Mouse (Mus musculus) forebrain, embryonic 12.5 days (tissue): ENCODE measurements around the gene Cxadr. TPM values are rescaled to one million over a fixed set of nuclear protein-coding genes. Genes with fewer than 3 reads are reported as not detected.
"Not testable (repeated sequence)": the region's sequence is repeated elsewhere in the genome, so short reads cannot be mapped to it uniquely, and the experiment has no call there.

Experiments used
- ATAC-seq: fragments of 200-750 bp; cut with Nextera tagmentation; 2 replicates; pipeline ENCODE4 v1.8.0; 2017; ENCODE audit warnings: moderate TSS enrichment; ENCODE audit not compliant: low FRiP score
- H3K27ac ChIP-seq: fragments of 300-500 bp; sonication (generic); 2 replicates; pipeline ENCODE4 v1.5.1; 2016; ENCODE audit warnings: mild to moderate bottlenecking
- H3K27me3 ChIP-seq: fragments of 300-500 bp; sonication (generic); 2 replicates; pipeline ENCODE4 v1.6.1; 2016; ENCODE audit warnings: mild to moderate bottlenecking
- H3K36me3 ChIP-seq: fragments of 300-500 bp; sonication (generic); replicated peaks from 2 replicates; pipeline ENCODE4 v1.6.1; 2016; ENCODE audit warnings: mild to moderate bottlenecking
- H3K4me1 ChIP-seq: fragments of 300-500 bp; sonication (generic); 2 replicates; pipeline ENCODE4 v1.6.1; 2016
- H3K4me2 ChIP-seq: fragments of 300-500 bp; sonication (generic); 2 replicates; pipeline ENCODE4 v1.6.1; 2016; ENCODE audit warnings: mild to moderate bottlenecking, moderate library complexity
- H3K4me3 ChIP-seq: fragments of 300-500 bp; sonication (generic); replicated peaks from 2 replicates; pipeline ENCODE4 v1.5.1; 2016; ENCODE audit warnings: mild to moderate bottlenecking
- H3K9ac ChIP-seq: fragments of 300-500 bp; sonication (generic); 2 replicates; pipeline ENCODE4 v1.6.1; 2016; ENCODE audit warnings: mild to moderate bottlenecking
- H3K9me3 ChIP-seq: fragments of 300-500 bp; sonication (generic); 2 replicates; pipeline ENCODE4 v1.6.1; 2016
- WGBS: fragments of 180-500 bp; shearing (Covaris S2); methylation state at CpG from one replicate; pipeline ENCODE4 v1.1.7; 2016; 5-methylcytosine and 5-hydroxymethylcytosine counted together
- polyA plus RNA-seq: library from polyadenylated mRNA; unstranded; fragments of >200 nt; fragmentation: Nextera tagmentation; extraction: Ambion mirVana; gene quantifications from 2 replicates; pipeline ENCODE4 v1.2.1, GENCODE M21; 2016

Gene Cxadr
- polyA plus RNA-seq, 1 experiment from 2014 or later, result 108 TPM

DNA sequence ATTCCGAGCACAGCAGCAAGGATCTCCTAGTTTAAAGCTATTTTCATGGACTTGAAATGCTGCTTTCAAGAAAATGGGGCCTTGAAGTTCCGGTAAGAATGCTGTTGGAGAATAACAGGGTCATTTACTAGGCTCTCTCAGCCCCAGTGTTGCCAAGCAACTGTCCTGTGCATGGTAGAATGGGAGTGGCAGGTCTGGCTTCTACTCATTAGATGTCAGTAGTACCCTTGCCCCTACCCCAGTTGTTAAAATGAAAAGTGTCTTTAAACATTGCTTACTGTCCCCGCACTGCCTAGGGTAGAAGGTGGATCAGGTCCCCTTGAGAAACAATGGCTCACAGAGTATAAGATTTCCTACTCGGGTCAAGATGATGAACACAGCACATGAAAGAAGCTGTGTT lies 40.1 kb downstream of the Cxadr start:
- Histone ChIP-seq H3K36me3 (peaks cover 24% of the 10 kb centered on the region; the same call in 1 of the 2 replicates), H3K4me3 (no peak overlapping the region), H3K4me1 (peaks cover 5% of the 10 kb centered on the region), H3K4me2 (no peak overlapping the region), H3K27me3 (no peaks in the 10 kb centered on the region), H3K27ac (no peak overlapping the region), H3K9ac (no peak overlapping the region), H3K9me3 (no peaks in the 10 kb centered on the region)
- WGBS, result 65% methylated on average over 4 of the region's 4 CpGs
- ATAC-seq, result peak; percentile 49; the same call in 1 of the 2 replicates

DNA sequence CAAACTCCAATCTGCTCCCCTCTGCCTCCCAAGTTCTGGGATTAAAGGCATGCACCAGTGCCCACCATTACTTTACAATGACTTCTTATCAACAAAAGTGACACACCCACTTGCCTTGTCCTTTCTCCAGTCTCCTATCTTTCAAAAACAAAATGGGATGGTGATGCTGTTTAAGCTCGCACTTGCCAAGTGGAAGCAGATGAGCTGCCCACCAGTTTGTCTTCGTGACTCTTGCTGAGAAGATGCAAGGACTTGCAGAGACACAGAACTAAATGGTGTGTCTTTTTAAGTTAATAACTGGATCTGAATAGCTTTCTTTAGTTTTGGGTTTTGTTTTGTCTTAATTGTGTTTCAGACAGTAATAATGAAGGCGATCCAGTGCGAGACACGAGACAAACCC lies 41.5 kb downstream of the Cxadr start:
- no peak overlapping the region for H3K9ac ChIP-seq
- H3K27me3 ChIP-seq, result no peaks in the 10 kb centered on the region
- no peak overlapping the region for H3K27ac ChIP-seq
- H3K4me1 ChIP-seq, result peaks cover 5% of the 10 kb centered on the region
- H3K4me3 ChIP-seq, result no peak overlapping the region
- no peak for ATAC-seq
- 88% methylated on average over 5 of the region's 5 CpGs for WGBS
- no peak overlapping the region for H3K4me2 ChIP-seq
- H3K36me3 ChIP-seq, result peaks cover 20% of the 10 kb centered on the region; the same call in 1 of the 2 replicates
- no peaks in the 10 kb centered on the region for H3K9me3 ChIP-seq

DNA sequence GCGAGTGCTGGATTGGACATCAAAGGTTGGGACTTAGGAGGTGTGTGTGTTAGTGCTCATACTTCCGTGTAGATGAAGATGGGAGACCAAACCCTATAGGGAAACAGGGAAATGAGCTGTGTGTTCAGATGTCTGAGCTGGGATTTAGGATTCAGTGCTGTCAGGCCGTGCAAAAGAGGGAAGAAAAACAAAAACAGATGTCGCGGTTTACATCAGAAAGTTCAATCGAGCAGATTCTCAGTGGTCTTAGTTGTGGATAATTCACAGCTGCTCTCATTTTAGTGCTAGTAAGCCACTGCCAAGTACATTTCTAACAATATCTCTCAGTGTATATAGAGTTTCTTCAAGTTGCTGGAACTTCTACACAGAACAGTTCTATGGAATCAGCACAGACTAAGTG lies 42.5 kb downstream of the Cxadr start:
- Histone ChIP-seq H3K4me1 (peaks cover 5% of the 10 kb centered on the region), H3K27ac (no peak overlapping the region), H3K36me3 (peaks cover 24% of the 10 kb centered on the region), H3K27me3 (no peaks in the 10 kb centered on the region), H3K9me3 (no peaks in the 10 kb centered on the region), H3K9ac (no peak overlapping the region), H3K4me3 (no peak overlapping the region), H3K4me2 (no peak overlapping the region)
- ATAC-seq, result no peak
- 82% methylated on average over 6 of the region's 6 CpGs for WGBS

DNA sequence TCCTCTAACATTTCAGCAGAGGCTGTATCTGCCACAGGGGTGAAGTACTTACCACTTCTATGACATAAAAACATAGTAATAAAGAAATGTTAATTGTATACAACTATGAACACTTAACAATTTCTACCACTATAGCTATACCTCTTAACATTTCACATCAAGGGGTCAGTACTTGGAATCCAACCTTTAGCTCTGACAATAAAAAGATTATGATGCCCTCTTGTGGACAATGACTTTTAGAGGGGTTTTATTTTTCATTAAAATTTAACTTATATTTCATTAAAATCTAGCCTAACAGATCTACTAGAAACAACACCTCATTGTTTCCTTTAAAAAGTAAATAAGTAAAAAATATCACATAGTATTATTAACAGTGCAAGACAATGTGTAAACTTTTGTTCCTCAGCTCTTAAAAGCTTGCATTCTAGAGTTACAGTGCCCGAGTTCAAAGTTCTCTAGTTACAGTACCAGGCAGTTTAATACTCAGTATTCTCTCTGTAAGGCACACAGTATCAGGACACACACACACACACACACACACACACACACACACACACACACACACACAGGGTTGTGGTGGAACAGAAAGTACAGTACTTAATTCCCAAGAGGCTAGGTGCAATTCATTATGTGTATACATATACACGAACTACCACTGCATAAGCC lies 45.5 kb downstream of the Cxadr start:
- Histone ChIP-seq H3K9me3 (no peaks in the 10 kb centered on the region), H3K36me3 (peaks cover 22% of the 10 kb centered on the region), H3K27ac (no peak overlapping the region), H3K4me2 (no peak overlapping the region), H3K4me3 (no peak overlapping the region), H3K4me1 (no peaks in the 10 kb centered on the region), H3K27me3 (no peaks in the 10 kb centered on the region), H3K9ac (no peak overlapping the region)
- ATAC-seq, result no peak
- WGBS, result 84% methylated on average over 2 of the region's 2 CpGs

DNA sequence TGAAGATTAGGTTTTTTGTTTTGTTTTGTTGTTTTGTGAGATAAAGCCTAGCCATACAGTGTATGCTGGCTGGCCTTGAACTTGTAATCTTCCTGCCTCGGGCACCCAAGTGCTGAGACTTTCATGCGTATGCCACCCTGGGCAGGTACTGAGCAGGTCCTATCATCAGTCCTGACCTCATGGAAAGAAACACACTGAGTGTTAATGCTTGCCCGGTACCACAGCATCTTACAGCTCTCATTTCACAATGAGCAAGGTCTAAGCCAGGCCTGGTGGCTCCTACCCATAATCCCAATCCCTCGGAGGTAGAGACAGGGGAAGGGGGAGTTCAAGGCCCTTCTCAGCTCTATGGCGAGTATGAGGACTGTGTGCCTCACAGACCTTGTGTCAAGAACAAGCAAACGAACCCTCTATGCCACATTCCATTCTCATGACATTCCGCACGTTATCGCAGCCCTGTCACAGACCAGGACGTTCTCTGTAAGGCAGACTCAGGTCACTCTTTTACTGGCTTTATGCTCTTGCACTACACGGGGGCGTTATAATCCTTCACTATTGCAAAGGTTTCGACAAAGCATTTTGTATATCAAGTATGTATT lies 46.1 kb downstream of the Cxadr start:
- no peak overlapping the region for H3K9ac ChIP-seq
- H3K27ac ChIP-seq, result no peak overlapping the region
- H3K4me3 ChIP-seq, result no peak overlapping the region
- ATAC-seq, result no peak
- H3K4me2 ChIP-seq, result no peak overlapping the region
- 80% methylated on average over 13 of the region's 13 CpGs for WGBS
- H3K4me1 ChIP-seq, result no peaks in the 10 kb centered on the region
- no peaks in the 10 kb centered on the region for H3K27me3 ChIP-seq
- no peaks in the 10 kb centered on the region for H3K9me3 ChIP-seq
- H3K36me3 ChIP-seq, result peaks cover 18% of the 10 kb centered on the region

DNA sequence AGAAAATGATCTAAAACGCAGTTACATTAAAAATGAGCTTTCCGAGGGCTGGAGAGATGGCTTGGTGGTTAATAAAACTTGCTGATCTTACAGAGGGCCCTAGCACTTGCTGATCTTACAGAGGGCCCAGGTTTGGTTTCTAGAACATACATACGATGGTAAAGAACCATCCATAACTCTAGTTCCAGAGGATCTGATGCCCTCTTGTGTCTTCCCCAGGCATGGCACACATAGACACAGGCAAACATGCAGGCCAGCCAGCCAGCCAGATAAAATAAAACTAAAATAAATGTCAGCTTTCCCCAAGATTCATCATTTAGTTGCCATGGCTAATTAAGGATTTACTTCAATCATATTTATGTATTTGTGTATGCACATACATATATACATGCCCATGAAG lies 56.5 kb downstream of the Cxadr start:
- Histone ChIP-seq H3K4me1 (no peaks in the 10 kb centered on the region), H3K4me2 (no peak overlapping the region), H3K4me3 (no peak overlapping the region), H3K9me3 (no peaks in the 10 kb centered on the region), H3K36me3 (peaks cover 26% of the 10 kb centered on the region; the same call in 1 of the 2 replicates), H3K27me3 (no peaks in the 10 kb centered on the region), H3K27ac (no peak overlapping the region), H3K9ac (no peak overlapping the region)
- no peak for ATAC-seq
- WGBS, result 93% methylated on average over 3 of the region's 3 CpGs

DNA sequence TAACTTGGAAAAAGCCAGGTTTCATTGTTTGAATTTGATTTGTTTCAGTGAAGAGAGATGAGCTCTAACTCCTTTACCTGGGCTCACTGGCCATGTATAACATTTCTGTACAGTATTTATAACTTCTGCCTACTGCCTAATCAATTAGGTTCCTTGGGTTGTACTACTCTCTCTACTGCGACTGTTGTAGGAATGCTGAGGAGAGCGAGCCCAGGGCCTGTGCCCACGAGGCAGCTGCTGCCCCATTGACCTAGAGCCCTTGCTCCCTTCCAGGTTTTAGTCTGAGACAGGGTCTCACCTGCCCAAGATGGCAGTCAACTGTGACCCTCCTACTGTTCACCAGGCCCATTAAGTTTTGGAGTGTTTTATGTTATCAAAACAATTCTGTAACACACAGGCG lies 60.2 kb downstream of the Cxadr start:
- H3K4me3 ChIP-seq, result no peak overlapping the region
- H3K27ac ChIP-seq, result no peak overlapping the region
- H3K27me3 ChIP-seq, result no peaks in the 10 kb centered on the region
- peaks cover 33% of the 10 kb centered on the region for H3K36me3 ChIP-seq
- H3K9me3 ChIP-seq, result no peaks in the 10 kb centered on the region
- H3K9ac ChIP-seq, result no peak overlapping the region
- H3K4me2 ChIP-seq, result no peak overlapping the region
- H3K4me1 ChIP-seq, result no peaks in the 10 kb centered on the region
- 92% methylated on average over 4 of the region's 4 CpGs for WGBS
- no peak for ATAC-seq

DNA sequence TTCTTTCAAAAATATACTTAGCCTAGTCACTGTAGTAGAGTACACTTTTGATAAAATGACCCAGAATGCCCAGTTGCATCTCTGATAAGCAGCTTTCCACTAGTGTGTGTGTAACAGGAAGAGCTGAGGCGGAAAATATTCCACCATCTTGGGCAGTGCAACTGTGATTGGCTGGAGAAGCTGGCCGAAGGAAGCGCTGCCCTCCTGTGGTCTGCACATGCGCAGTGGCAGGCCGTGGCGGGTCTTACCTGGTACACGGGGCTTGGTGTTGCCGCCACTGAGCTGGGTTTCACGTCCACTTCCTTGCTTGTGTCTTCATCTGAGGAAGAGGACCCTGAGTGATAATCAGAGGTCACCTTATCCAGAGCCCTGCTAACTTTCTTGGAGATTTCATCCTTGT lies 63.3 kb downstream of the Cxadr start:
- not testable (repeated sequence) for H3K27me3 ChIP-seq, H3K4me2 ChIP-seq, ATAC-seq, H3K27ac ChIP-seq, H3K4me1 ChIP-seq, H3K4me3 ChIP-seq, H3K9me3 ChIP-seq, H3K9ac ChIP-seq
- H3K36me3 ChIP-seq, result peaks cover 38% of the 10 kb centered on the region
- 88% methylated on average over 9 of the region's 9 CpGs for WGBS

DNA sequence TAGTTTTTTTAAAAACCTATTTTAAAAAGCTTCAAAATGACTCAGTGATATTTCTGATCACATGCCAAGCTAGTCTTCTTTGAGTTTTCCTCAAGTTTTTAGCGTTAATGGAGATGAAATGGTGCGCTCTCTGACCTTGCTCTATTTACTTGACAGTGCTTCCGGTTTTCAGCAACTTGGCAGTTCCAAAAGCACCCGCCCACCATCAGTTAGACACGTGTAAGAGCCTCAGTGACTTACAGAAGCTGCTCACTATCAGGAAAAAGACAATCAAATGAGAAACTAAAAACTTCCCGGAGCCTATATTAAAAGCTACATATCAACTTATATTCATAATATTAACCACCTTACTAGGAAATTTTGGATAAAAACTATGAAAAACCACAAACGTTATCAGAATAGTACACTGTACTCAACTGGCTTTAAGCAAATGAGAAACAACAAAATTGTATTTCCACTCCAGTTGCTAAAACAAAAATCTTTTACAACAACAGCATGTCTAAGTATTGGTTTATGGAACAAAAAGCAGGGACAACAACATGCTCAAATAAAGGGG lies 70.3 kb downstream of the Cxadr start:
- H3K36me3 ChIP-seq, result peaks cover 25% of the 10 kb centered on the region
- no peak for ATAC-seq
- peaks cover 12% of the 10 kb centered on the region for H3K4me1 ChIP-seq
- no peak overlapping the region for H3K27ac ChIP-seq
- H3K9me3 ChIP-seq, result no peaks in the 10 kb centered on the region
- no peaks in the 10 kb centered on the region for H3K27me3 ChIP-seq
- WGBS, result 84% methylated on average over 7 of the region's 7 CpGs
- no peak overlapping the region for H3K4me3 ChIP-seq
- no peak overlapping the region for H3K4me2 ChIP-seq
- no peak overlapping the region for H3K9ac ChIP-seq

DNA sequence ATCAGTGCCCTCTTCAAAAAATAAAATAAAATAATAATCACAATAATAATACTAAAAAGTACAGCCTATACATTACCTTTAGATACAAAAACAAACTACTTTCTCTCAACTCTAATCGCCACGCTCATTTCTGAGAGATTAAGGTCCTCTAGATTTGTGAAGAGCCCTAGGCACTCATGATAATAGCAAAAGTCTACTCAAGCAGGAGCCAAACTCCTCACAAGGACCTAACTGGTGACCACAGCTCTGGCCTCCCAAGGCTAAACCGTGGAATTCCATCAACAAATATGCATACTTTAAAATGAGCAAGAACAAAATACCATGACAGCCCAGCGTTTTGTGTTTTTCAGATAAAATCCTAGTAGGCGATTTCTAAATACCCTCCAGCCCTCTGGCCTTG lies 71.5 kb downstream of the Cxadr start:
- Histone ChIP-seq H3K4me2 (no peak overlapping the region), H3K4me3 (no peak overlapping the region), H3K36me3 (peaks cover 18% of the 10 kb centered on the region), H3K9ac (no peak overlapping the region), H3K9me3 (no peaks in the 10 kb centered on the region), H3K27ac (no peak overlapping the region), H3K4me1 (peaks cover 17% of the 10 kb centered on the region), H3K27me3 (0 out of 2 replicates have a peak, but pooled peaks cover 3% of the 10 kb centered on the region)
- ATAC-seq, result no peak
- WGBS, result 82% methylated on average over 5 of the region's 5 CpGs

DNA sequence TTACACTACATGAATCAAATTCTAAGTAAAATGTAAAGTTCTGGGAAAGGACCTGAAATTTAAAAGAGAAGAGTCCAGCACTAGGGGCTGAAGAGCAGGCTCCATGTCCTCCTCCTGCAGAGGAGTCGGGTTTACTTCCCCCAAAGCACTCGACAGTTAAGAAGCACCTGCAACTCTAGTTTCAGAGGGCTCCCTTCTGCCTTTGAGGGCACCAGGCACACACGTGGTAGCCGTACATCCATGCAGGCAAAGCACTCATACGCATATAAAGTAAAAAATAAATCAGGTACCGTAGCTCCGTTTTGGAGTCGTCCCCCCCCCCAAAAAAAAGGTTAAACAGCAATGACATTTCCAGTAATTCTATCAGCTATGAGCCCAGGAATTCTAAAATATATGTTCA lies 72.5 kb downstream of the Cxadr start:
- no peak overlapping the region for H3K4me2 ChIP-seq
- no peak overlapping the region for H3K9ac ChIP-seq
- no peak overlapping the region for H3K27ac ChIP-seq
- H3K4me3 ChIP-seq, result no peak overlapping the region
- 0 out of 2 replicates have a peak, but pooled peaks cover 3% of the 10 kb centered on the region for H3K27me3 ChIP-seq
- H3K36me3 ChIP-seq, result peaks cover 10% of the 10 kb centered on the region
- ATAC-seq, result no peak
- H3K9me3 ChIP-seq, result no peaks in the 10 kb centered on the region
- WGBS, result 82% methylated on average over 8 of the region's 8 CpGs
- H3K4me1 ChIP-seq, result peaks cover 17% of the 10 kb centered on the region

DNA sequence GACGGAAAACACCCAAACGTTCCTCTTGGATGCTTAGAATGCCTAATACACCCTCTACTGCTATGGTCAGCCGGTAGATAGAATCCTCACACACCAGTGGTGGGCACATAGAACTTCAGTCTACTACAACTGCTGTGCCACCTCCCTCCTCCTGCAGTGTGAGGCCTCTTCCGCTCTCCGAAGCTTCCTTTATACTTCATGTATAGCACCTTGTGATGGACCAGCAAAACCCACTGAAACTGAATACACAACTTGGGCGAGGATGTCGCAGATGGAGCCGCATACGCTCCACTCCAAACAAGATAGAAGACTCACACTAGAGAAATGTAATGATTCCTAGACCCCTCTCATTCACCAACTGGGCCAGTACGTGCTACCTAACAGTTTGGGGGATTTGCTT lies 73.9 kb downstream of the Cxadr start:
- no peak overlapping the region for H3K27ac ChIP-seq
- 58% methylated on average over 10 of the region's 10 CpGs for whole genome bisulfite sequencing
- ATAC-seq, result no peak
- peak overlapping the region; percentile 91 for H3K4me3 ChIP-seq
- H3K9ac ChIP-seq, result no peak overlapping the region
- H3K4me1 ChIP-seq, result peaks cover 17% of the 10 kb centered on the region
- 0 out of 2 replicates have a peak, but pooled peaks cover 6% of the 10 kb centered on the region for H3K36me3 ChIP-seq
- no peaks in the 10 kb centered on the region for H3K9me3 ChIP-seq
- peak overlapping the region; percentile 68 for H3K4me2 ChIP-seq
- H3K27me3 ChIP-seq, result 0 out of 2 replicates have a peak, but pooled peaks cover 3% of the 10 kb centered on the region
